Mouse (Mus musculus) mature B cell (primary cell): ENCODE measurements around the gene Gm5129.

Experiments used
- in situ Hi-C: fragments of 300-500 bp; cut with MboI; formaldehyde crosslinking; loops from 2 replicates; pipeline ENCODE4 v1.14.3; 2019

Gm5129 gene

DNA sequence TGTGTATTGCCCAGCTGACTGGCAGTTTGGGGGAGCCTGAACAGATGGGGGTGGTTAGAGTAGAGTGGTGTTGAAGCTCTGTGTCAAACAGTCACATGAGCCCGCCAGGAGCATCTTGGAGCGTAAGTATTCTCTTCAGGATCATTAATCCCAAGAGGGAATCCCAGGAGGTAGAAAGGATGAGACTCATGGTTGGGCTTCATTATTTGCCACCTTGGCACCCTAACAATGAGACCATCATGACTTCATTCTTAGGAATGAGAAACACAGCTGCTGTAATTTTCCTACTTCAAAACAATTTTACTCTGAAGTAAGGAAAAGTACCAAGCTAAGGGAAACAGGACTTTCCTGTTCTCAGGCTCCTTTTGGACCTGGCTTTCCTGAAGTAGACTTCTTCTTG, 10.4 kb downstream of the Gm5129 start:
- in situ Hi-C loops = no loop called here

DNA sequence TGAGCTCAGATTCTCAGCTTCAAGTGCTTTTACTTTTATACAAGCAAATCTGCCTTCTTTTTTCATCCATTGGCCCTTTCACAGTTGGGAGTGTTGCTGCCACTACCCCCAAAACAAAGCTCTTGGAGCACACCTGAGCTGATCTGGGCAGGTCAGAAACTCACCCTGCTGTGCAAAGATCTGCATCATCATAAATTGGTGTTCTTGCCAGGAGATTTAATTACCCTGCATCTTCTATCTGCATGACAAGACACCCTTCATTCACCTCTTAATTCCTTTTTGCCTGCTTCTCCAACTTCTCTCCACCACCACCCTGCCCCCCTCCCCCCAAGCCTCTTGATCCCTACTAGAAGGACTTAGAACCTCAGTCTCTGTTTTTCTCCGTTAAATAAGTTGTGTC, 14.6 kb downstream of the Gm5129 start:
- in situ Hi-C loops = no loop called here

DNA sequence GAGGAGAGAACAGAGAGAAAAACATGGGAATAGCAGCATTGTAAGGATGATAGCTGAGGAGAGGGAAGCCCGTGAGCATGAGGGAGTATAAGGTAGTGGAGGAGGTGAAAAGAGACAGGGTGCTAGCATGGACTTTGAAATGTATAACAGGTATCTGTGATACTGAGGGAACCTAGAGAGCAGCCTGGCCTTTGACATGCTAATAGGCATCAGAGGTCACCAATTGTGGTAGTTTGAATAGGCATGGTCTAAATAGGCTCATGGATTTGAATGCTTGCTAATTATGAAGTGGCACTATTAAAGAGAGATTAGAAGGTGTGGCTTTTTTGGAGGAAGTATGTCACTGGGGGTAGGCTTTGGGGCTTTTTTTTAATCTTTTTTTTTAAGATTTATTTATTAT, 22.8 kb downstream of the Gm5129 start:
- in situ Hi-C loops = no loop called here

DNA sequence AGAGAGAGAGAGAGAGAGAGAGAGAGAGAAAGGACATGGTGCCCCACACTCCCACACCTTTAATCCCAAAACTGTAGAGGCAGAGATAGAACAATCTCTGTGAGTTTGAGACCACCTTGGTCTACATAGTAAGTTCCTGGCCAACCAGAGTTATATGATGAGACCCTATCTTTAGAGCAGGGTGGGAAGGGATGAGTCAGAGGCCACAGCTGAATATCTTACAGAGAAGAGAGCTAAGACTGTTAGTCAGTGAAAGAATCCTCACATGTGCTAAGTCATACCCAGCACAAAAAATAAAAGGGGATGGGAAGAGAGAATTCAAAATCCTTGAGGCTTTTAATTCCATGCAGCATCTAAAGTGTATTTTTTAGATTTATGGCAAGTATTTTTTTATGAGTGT, 24.1 kb downstream of the Gm5129 start:
- in situ Hi-C loops = no loop called here

DNA sequence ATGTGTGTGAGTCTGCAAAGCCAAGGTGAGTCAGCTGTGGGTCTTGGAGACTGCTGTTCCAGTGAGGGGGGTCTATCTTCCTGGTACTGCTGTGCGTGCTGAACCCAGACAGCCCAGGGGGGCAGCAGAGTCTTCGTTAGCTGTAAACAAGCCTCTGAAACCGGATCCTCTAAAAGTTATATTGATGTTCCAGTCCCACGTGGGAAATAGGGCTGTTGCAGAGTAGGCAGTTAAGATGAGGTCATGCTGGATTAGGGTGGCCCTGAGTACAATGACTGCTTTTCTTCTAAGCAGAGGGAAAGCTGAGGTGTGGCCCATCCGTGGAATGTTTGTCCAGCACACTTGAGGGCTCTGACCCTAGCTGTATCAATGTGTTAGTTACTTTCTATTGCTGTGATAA, 27.5 kb downstream of the Gm5129 start:
- in situ Hi-C loops = no loop called here

DNA sequence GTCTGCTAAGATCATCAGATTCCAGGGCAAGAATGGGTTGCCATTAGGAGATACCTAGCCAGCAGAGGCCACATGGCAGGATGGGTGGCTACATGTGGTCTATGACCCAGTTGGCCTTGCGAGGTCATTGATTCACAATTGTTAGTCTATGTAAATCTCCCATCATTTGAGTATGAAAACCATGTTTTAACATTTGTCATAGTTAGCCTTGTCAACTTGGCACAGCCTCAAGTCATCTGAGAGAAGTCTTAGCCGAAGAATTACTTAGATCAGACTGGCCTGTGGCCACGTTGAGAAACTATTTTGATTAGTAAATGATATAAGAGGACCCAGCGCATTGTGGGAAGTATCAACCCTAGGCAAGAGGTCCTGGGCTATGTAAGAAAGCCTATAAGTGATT, 28.5 kb downstream of the Gm5129 start:
- in situ Hi-C loops = no loop called here

DNA sequence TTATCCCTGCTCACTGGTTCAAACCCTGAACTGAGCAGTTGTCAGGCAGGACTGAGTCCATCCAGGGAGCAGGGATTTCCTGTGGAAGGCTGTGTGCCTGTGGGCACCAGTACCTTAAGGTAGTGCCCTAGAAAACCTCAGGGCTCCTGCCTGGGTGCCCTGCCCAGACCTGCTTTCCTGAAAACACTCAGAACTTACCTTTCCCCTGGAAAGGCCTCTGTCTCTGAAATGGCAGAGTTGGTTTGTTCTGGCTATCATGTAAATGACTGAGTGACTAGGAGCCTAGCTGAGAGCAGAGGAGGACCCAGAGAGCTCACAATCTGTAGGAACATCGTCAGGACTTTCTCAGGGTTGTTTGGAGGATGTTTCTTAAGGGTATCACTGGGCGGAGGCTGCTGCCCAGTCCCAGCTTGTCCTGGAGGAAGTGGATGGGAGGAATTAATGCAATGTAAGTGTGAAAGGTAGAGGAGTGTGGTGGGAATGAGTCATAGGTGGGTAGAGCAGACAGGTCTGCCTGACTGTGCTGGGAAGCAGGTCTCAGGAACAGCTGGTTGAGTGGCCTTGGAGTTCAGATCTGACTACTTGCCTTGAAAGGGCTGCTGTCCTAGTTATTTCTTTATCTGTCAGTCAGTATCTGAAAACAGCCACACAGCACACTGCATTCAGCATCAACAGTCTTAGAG, 36.1 kb downstream of the Gm5129 start:
- in situ Hi-C loops = no loop called here

DNA sequence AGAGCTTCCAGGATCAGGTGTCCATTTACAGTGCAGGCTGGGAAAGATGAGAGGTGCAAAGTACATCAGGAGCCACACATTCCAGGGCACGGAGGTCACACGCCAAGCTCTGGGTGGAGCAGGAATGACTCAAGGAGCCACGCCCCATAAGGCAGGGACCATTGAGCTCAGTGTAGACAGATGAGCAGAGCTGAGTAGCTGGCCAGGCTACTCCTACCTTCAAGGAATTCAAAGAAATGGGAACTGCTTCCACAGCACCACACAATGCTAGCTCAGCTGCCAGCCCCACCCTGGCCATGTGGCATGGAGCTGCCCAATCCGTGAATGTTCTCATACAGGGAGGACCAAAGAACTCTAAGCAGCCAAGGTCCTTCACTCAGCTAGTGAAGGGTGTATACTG, 37.2 kb downstream of the Gm5129 start:
- in situ Hi-C loops = no loop called here

DNA sequence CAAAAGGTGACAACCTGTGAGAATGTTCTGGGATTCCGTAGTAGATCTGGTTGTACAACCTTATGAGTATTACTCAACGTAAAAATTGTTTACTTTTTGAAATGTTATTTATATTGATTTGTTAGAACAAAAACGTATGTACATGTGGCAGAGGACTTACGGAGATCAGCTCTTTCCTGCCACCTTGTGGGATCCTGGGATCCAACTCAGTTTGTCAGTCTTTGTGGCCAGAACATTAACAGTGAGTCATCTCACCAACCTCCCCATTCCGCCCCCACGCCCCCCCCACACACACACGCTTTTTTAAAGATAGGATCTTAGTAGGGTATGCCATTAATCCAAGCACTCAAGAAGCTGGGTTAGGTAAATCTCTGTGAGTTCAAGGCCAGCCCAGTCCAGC, 47.4 kb downstream of the Gm5129 start:
- in situ Hi-C loops = no loop called here

DNA sequence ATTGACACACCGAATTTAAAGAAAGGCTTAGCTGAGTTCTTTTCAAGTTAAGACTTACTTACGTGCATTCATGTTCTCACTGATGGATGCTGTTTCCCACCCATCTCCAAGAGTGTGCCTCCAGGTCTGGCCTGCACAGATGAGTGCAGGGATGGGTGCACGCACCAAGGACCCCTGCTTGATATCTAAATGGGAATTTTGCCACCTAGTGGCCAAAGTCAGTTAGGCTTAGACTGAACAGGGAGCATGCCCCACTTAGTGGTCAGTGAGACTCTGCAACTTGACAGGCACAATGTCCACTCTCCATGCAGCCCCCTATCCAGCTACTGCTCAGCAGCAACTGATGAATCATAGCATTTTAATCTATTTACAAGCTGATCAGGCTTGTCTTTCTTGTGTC, 48.1 kb downstream of the Gm5129 start:
- in situ Hi-C loops = no loop called here
